ENCODE assay signal across 19 mouse cellular contexts in the genomic region with DNA sequence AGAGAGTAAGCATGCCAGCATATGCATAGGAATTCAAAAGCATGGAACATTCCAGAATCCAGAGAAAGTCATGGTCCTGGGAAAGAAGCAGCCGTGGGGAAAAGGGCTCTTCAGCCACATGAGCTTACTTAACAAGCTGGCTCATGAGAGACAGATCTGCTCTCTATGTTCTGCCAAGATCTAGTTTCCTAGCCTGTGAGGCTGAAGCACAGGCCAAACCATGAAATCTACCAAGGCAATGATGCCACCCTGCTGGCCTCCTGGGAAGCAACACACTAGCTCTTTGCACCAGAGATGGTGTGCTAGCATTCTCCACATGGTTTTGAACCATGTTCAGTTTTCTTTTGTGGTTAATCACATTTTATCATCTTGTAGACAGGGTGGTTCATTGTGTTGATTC.
"Had no signal": no experiment of that assay in that cellular context is flagged by ENCODE, and none has a peak within 500 bp of the region (broad histone marks: within the 10 kb centered on the region; RNA-seq: fewer than 3 reads in every experiment).

No protein-coding gene starts in this region.

- H3K27ac ChIP-seq: limb, embryonic 12.5 days; limb, embryonic 15.5 days; liver, embryonic 14.5 days; macrophage; midbrain, embryonic 12.5 days; midbrain, embryonic 15.5 days; neural tube, embryonic 13.5 days had no signal

- H3K27me3 ChIP-seq: limb, embryonic 12.5 days; limb, embryonic 15.5 days; midbrain, embryonic 12.5 days; midbrain, embryonic 15.5 days; neural tube, embryonic 13.5 days had no signal

- DNase-seq: kidney, postnatal 10 days; kidney, postnatal 36 days; left cerebral cortex, postnatal 4 days; liver, postnatal 0 days; lung, embryonic 14.5 days; retina, postnatal 1 day; right cerebral cortex, postnatal 25 days; thymus, adult 18-20 months; thymus, postnatal 14 days; thymus, postnatal 4 days had no signal

- ATAC-seq: liver, postnatal 0 days; lung, postnatal 0 days; midbrain, embryonic 15.5 days had no signal

- H3K4me2 ChIP-seq: limb, embryonic 12.5 days; limb, embryonic 15.5 days; liver, embryonic 11.5 days; lung, embryonic 14.5 days; midbrain, embryonic 12.5 days; midbrain, embryonic 15.5 days; neural tube, embryonic 13.5 days had no signal

- H3K9me3 ChIP-seq: limb, embryonic 15.5 days; midbrain, embryonic 12.5 days; midbrain, embryonic 15.5 days; neural tube, embryonic 13.5 days had no signal

- H3K9ac ChIP-seq: limb, embryonic 12.5 days; limb, embryonic 15.5 days; liver, embryonic 14.5 days; liver, postnatal 0 days; lung, embryonic 14.5 days; midbrain, embryonic 12.5 days; midbrain, embryonic 15.5 days; neural tube, embryonic 13.5 days had no signal

- H3K36me3 ChIP-seq: limb, embryonic 12.5 days; limb, embryonic 15.5 days; midbrain, embryonic 12.5 days; midbrain, embryonic 15.5 days; neural tube, embryonic 13.5 days had no signal

- H3K4me3 ChIP-seq: limb, embryonic 12.5 days; limb, embryonic 15.5 days; midbrain, embryonic 12.5 days; midbrain, embryonic 15.5 days; neural tube, embryonic 13.5 days had no signal

- H3K4me1 ChIP-seq: limb, embryonic 12.5 days; limb, embryonic 15.5 days; midbrain, embryonic 12.5 days; midbrain, embryonic 15.5 days; neural tube, embryonic 13.5 days had no signal
